Mouse (Mus musculus): ENCODE measurements around the gene Eci3. TPM values are rescaled to one million over a fixed set of nuclear protein-coding genes. Genes with fewer than 3 reads are reported as not detected.

Eci3 gene
- total and polyA plus RNA-seq, 2 experiments from 2014 or later, result 0.80 TPM; not detected in 1

- no peaks in the 10 kb centered on the region for H3K36me3 ChIP-seq (ENCODE audit: insufficient read depth, low read length)
- no peak within 1 kb of the TSS for H3K9ac ChIP-seq (replicated peaks; ENCODE audit: low read length)
- no peak within 1 kb of the TSS for H3K4me3 ChIP-seq (ENCODE audit: low read length)
- no peak within 1 kb of the TSS for H3K4me2 ChIP-seq (ENCODE audit: low read depth, low read length)
- WGBS, result 81% methylated on average over 4 of the region's 4 CpGs
- H3K9me3 ChIP-seq (ENCODE audit: low read length), result no peaks in the 10 kb centered on the region
- DNase-seq (ENCODE audit: low spot score) (no peak), ATAC-seq (no peak)
- H3K27me3 ChIP-seq (ENCODE audit: insufficient read depth, low read length), result no peaks in the 10 kb centered on the region
- no peak for TF ChIP-seq CTCF (IDR thresholded peaks at IDR 0.05; ENCODE audit: low read depth)
- no peak within 1 kb of the TSS for H3K27ac ChIP-seq
- no peaks in the 10 kb centered on the region for H3K4me1 ChIP-seq (ENCODE audit: insufficient read depth, low read length)
Measured at GRCm38 (mm10) chr13:34924210-34924609, 39.4 kb downstream of the Eci3 start, which contains the start of the genes Fam217a and 4933417A18Rik. Gene Fam217a (minus strand): TSS chr13:34924310. Gene 4933417A18Rik (plus strand): TSS chr13:34924409.

GRCm38 (mm10) chr13:34916520-34917167, 47.0 kb downstream of the Eci3 start:
- Histone ChIP-seq H3K27ac (no peak overlapping the region; the same call in 1 of the 2 replicates), H3K27me3 (ENCODE audit: insufficient read depth, low read length) (no peaks in the 10 kb centered on the region), H3K36me3 (ENCODE audit: insufficient read depth, low read length) (no peaks in the 10 kb centered on the region), H3K4me1 (ENCODE audit: insufficient read depth, low read length) (0 out of 2 replicates have a peak, but pooled peaks cover 8% of the 10 kb centered on the region), H3K9me3 (ENCODE audit: low read length) (no peaks in the 10 kb centered on the region), H3K4me3 (ENCODE audit: low read length) (peak overlapping the region; percentile 21), H3K9ac (replicated peaks; ENCODE audit: low read length) (peak overlapping the region; percentile 7; the same call in 1 of the 2 replicates), H3K4me2 (ENCODE audit: low read depth, low read length) (peak overlapping the region; percentile 58)
- ATAC-seq (peak; percentile 91), DNase-seq (ENCODE audit: low spot score) (peak; percentile 45)
- 31% methylated on average over 37 of the region's 37 CpGs for WGBS
- TF ChIP-seq CTCF (IDR thresholded peaks at IDR 0.05; ENCODE audit: low read depth), result no peak

- H3K36me3 ChIP-seq (ENCODE audit: insufficient read depth, low read length), result no peaks in the 10 kb centered on the region
- no peak overlapping the region for H3K4me3 ChIP-seq (ENCODE audit: low read length)
- no peak overlapping the region for H3K4me2 ChIP-seq (ENCODE audit: low read depth, low read length)
- no peak overlapping the region for H3K9ac ChIP-seq (replicated peaks; ENCODE audit: low read length)
- no peaks in the 10 kb centered on the region for H3K9me3 ChIP-seq (ENCODE audit: low read length)
- no peak overlapping the region for H3K27ac ChIP-seq
- no peaks in the 10 kb centered on the region for H3K27me3 ChIP-seq (ENCODE audit: insufficient read depth, low read length)
- 83% methylated on average over 9 of the region's 9 CpGs for WGBS
- DNase-seq (ENCODE audit: low spot score) (no peak), ATAC-seq (no peak)
- 0 out of 2 replicates have a peak, but pooled peaks cover 8% of the 10 kb centered on the region for H3K4me1 ChIP-seq (ENCODE audit: insufficient read depth, low read length)
- no peak for TF ChIP-seq CTCF (IDR thresholded peaks at IDR 0.05; ENCODE audit: low read depth)
Measured at GRCm38 (mm10) chr13:34914614-34915013, 49.0 kb downstream of the Eci3 start.

Other genes starting within 250 kb of the Eci3 start
- not detected in 2 replicates for gene Fam50b, start 229.0 kb downstream of the Eci3 start, total RNA-seq (2014; rRNA removed)
- 0.19 TPM in 1 of 2 replicates, not detected in the other for gene Fam50b, start 229.0 kb downstream of the Eci3 start, polyA plus RNA-seq (2015; fragmentation: Nextera tagmentation; extraction: Ambion mirVana)
- 22.0 and 29.9 TPM in 2 replicates for gene Prpf4b, start 88.5 kb downstream of the Eci3 start, total RNA-seq (2014; rRNA removed)
- 54.4 and 66.9 TPM in 2 replicates for gene Prpf4b, start 88.5 kb downstream of the Eci3 start, polyA plus RNA-seq (2015; fragmentation: Nextera tagmentation; extraction: Ambion mirVana)
- 0.16 and 0.32 TPM in 2 replicates for gene Fam217a, start 39.5 kb downstream of the Eci3 start, total RNA-seq (2014; rRNA removed)
- gene Fam217a, start 39.5 kb downstream of the Eci3 start, polyA plus RNA-seq (2015; fragmentation: Nextera tagmentation; extraction: Ambion mirVana), result 1.2 TPM in 2 replicates
- gene 4933417A18Rik, start 39.4 kb downstream of the Eci3 start, total RNA-seq (2014; rRNA removed), result not detected in 2 replicates
- not detected in 2 replicates for gene 4933417A18Rik, start 39.4 kb downstream of the Eci3 start, polyA plus RNA-seq (2015; fragmentation: Nextera tagmentation; extraction: Ambion mirVana)
- 94.0 and 95.6 TPM in 2 replicates for gene Eci2, start 63.3 kb upstream of the Eci3 start, total RNA-seq (2014; rRNA removed)
- 136 and 143 TPM in 2 replicates for gene Eci2, start 63.3 kb upstream of the Eci3 start, polyA plus RNA-seq (2015; fragmentation: Nextera tagmentation; extraction: Ambion mirVana)